Mouse (Mus musculus): Measurements from ENCODE around the gene Fev. TPM values are rescaled to one million over a fixed set of nuclear protein-coding genes. Genes with fewer than 3 reads are reported as not detected.

Fev gene
- polyA plus RNA-seq, 1 experiment from 2014 or later, result not detected

DNA sequence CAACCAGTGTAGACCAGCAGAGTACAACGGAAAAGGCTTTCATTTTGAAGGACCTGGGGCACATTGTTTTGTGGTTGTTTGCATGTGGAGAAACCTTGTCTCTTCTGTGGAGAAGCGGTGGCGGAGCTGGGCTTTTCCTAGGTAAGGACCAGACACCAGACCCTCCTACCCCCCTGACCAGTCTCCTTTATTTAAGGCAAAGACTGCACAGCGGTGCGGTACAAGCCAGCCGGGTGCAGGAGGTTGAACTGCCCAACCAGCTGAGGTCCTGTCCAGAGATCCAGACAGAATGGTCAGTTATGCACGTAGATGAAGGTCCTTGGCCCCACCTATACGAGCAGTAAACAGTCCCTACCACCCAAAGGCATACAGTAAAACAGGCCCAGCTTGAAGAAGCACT lies 2.4 kb downstream of the Fev start:
- ATAC-seq (ENCODE audit: low read depth) (no peak), DNase-seq (ENCODE audit: low spot score) (no peak)
- no peak overlapping the region for H3K4me2 ChIP-seq (ENCODE audit: low read depth, low read length)
- H3K4me1 ChIP-seq (ENCODE audit: control insufficient read depth, insufficient read depth, low read length), result peaks cover 6% of the 10 kb centered on the region
- peaks cover 94% of the 10 kb centered on the region for H3K27me3 ChIP-seq (replicated peaks; ENCODE audit: control insufficient read depth, insufficient read depth, low read length)
- H3K4me3 ChIP-seq (ENCODE audit: low read depth, low read length), result peak overlapping the region; percentile 35; the same call in 1 of the 2 replicates
- H3K36me3 ChIP-seq (ENCODE audit: control insufficient read depth, insufficient read depth, low read length), result no peaks in the 10 kb centered on the region
- no peaks in the 10 kb centered on the region for H3K9me3 ChIP-seq (ENCODE audit: control insufficient read depth, low read length)
- no peak overlapping the region for H3K27ac ChIP-seq (replicated peaks; ENCODE audit: low read depth, low read length)
- 2% methylated on average over 8 of the region's 8 CpGs for WGBS
- H3K9ac ChIP-seq (ENCODE audit: low read depth, low read length), result no peak overlapping the region

DNA sequence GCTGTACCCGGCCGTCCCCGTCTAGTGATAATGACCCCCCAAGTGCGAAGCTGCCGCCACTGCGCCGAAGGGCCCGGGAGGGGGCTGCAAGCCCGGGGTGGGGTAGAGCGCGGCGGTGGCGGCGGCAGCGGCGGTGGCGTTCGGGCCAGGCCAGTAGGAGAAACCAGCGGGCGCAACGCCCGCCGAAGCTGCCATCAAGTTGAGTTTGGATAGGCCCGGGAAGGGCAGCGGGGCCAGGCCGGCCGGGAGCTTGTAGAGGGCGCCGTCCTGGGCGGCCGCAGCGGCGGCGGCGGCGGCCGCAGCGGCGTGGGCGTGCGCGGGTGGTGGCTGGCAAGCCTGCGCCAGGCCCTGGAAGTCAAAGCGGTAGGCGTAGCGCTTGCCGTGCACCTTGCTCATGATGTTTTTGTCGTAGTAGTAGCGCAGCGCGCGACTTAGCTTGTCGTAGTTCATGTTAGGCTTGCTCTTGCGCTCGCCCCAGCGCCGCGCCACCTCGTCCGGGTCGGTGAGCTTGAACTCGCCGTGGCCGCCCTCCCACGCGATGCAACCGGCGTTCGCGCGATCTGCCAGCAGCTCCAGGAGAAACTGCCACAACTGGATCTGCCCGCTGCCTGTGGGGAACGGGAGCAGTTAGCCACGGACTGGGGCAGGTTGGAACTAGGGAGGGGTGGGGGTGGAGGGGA lies 3.0 kb downstream of the Fev start:
- no peaks in the 10 kb centered on the region for H3K36me3 ChIP-seq (ENCODE audit: control insufficient read depth, insufficient read depth, low read length)
- H3K9ac ChIP-seq (ENCODE audit: low read depth, low read length), result 0 out of 2 replicates have a peak overlapping the region, but pooled peaks have one; percentile 30
- ATAC-seq (ENCODE audit: low read depth), result no peak
- H3K27me3 ChIP-seq (replicated peaks; ENCODE audit: control insufficient read depth, insufficient read depth, low read length), result peaks cover 88% of the 10 kb centered on the region
- peak overlapping the region; percentile 53 for H3K4me2 ChIP-seq (ENCODE audit: low read depth, low read length)
- under 1% methylated on average over 50 of the region's 74 CpGs for WGBS
- peaks cover 6% of the 10 kb centered on the region for H3K4me1 ChIP-seq (ENCODE audit: control insufficient read depth, insufficient read depth, low read length)
- no peak overlapping the region for H3K27ac ChIP-seq (replicated peaks; ENCODE audit: low read depth, low read length)
- no peak for DNase-seq (ENCODE audit: low spot score)
- peak overlapping the region; percentile 35 for H3K4me3 ChIP-seq (ENCODE audit: low read depth, low read length)
- H3K9me3 ChIP-seq (ENCODE audit: control insufficient read depth, low read length), result no peaks in the 10 kb centered on the region

DNA sequence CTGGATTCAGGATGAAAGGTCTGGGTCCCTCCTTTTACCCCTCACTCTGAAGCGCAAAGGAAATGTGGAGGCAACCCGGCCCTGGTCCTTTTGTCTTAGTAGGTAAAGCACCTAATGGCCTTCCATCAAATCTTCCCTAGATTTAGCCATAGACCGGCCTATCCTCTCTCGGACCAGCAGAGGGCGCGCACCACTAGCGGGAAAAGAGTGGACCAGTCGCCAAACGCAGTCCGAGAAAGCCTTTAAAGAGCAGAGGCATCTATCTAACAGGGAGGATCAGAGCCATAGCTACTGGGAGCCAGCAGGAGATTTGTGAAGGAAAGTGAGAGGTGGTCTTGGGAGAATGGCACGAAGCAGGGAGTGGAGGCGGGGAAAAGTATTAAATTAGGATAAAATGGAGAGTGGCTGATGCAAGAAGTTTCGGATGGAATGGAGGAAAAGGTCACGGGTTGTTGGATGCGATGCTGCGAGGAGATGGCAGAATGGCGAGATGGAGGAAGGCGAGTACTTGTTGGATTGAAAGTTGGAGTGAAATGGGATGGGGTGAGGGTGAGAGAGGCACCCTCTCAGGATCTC lies 4.3 kb downstream of the Fev start:
- H3K9me3 ChIP-seq (ENCODE audit: control insufficient read depth, low read length), result no peaks in the 10 kb centered on the region
- H3K4me2 ChIP-seq (ENCODE audit: low read depth, low read length), result peak overlapping the region; percentile 24; the same call in 1 of the 2 replicates
- no peak overlapping the region for H3K4me3 ChIP-seq (ENCODE audit: low read depth, low read length)
- ATAC-seq (ENCODE audit: low read depth) (no peak), DNase-seq (ENCODE audit: low spot score) (peak; percentile 63)
- peaks cover 6% of the 10 kb centered on the region for H3K4me1 ChIP-seq (ENCODE audit: control insufficient read depth, insufficient read depth, low read length)
- H3K27me3 ChIP-seq (replicated peaks; ENCODE audit: control insufficient read depth, insufficient read depth, low read length), result peaks cover 75% of the 10 kb centered on the region
- 2% methylated on average over 18 of the region's 18 CpGs for WGBS
- no peak overlapping the region for H3K9ac ChIP-seq (ENCODE audit: low read depth, low read length)
- H3K36me3 ChIP-seq (ENCODE audit: control insufficient read depth, insufficient read depth, low read length), result no peaks in the 10 kb centered on the region
- no peak overlapping the region for H3K27ac ChIP-seq (replicated peaks; ENCODE audit: low read depth, low read length)

DNA sequence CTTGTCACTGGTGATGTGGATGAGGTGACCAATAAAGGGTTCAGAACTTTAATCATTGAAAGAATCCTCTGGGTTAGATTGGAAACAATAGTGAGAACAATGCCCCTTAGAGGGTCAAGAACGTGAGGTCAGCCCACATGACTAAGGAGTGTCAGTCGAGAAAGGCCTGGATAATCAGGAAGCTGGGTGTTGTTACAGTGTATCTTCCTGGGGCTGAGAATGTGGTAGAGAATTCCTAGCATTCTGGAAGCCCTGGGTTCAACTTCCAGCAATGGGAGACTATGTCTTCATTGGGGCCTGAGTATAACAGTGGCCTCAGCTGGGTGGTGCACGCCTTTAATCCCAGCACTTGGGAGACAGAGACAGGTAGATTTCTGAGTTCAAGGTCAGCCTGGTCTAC lies 8.0 kb downstream of the Fev start:
- no peak for ATAC-seq (ENCODE audit: low read depth)
- peaks cover 45% of the 10 kb centered on the region for H3K27me3 ChIP-seq (replicated peaks; ENCODE audit: control insufficient read depth, insufficient read depth, low read length)
- no peaks in the 10 kb centered on the region for H3K9me3 ChIP-seq (ENCODE audit: control insufficient read depth, low read length)
- H3K36me3 ChIP-seq (ENCODE audit: control insufficient read depth, insufficient read depth, low read length), result no peaks in the 10 kb centered on the region
- no peak overlapping the region for H3K4me3 ChIP-seq (ENCODE audit: low read depth, low read length)
- no peak overlapping the region for H3K4me2 ChIP-seq (ENCODE audit: low read depth, low read length)
- DNase-seq (ENCODE audit: low spot score), result no peak
- WGBS, result 53% methylated on average over 3 of the region's 3 CpGs
- peaks cover 3% of the 10 kb centered on the region for H3K4me1 ChIP-seq (ENCODE audit: control insufficient read depth, insufficient read depth, low read length)
- H3K27ac ChIP-seq (replicated peaks; ENCODE audit: low read depth, low read length), result no peak overlapping the region
- H3K9ac ChIP-seq (ENCODE audit: low read depth, low read length), result no peak overlapping the region

DNA sequence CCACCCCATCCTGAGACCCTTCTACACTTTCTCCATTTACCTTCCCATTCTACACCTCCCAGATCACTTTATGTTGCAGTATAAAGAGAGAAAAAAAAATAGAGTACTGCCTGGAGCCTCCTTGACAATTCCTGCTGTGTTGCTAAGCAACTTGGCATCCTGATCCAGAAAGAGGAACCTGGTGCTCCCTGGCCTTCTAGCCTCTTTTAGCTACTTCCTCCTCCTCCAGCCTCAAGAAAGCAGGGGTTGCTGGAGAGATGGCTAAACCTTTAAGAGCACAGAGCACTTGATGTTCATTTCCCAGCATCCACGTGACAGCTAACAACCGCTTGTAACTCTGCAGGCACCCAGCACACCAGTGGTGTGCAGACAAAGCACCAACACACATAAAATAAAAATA lies 13.0 kb downstream of the Fev start:
- H3K27ac ChIP-seq (replicated peaks; ENCODE audit: low read depth, low read length), result no peak overlapping the region
- H3K9ac ChIP-seq (ENCODE audit: low read depth, low read length), result no peak overlapping the region
- no peak overlapping the region for H3K4me2 ChIP-seq (ENCODE audit: low read depth, low read length)
- WGBS, result 57% methylated on average over 2 of the region's 2 CpGs
- no peaks in the 10 kb centered on the region for H3K4me1 ChIP-seq (ENCODE audit: control insufficient read depth, insufficient read depth, low read length)
- no peak overlapping the region for H3K4me3 ChIP-seq (ENCODE audit: low read depth, low read length)
- H3K36me3 ChIP-seq (ENCODE audit: control insufficient read depth, insufficient read depth, low read length), result no peaks in the 10 kb centered on the region
- no peaks in the 10 kb centered on the region for H3K9me3 ChIP-seq (ENCODE audit: control insufficient read depth, low read length)
- DNase-seq (ENCODE audit: low spot score), result no peak
- peaks cover 9% of the 10 kb centered on the region; the same call in 1 of the 2 replicates for H3K27me3 ChIP-seq (replicated peaks; ENCODE audit: control insufficient read depth, insufficient read depth, low read length)
- ATAC-seq (ENCODE audit: low read depth), result no peak

DNA sequence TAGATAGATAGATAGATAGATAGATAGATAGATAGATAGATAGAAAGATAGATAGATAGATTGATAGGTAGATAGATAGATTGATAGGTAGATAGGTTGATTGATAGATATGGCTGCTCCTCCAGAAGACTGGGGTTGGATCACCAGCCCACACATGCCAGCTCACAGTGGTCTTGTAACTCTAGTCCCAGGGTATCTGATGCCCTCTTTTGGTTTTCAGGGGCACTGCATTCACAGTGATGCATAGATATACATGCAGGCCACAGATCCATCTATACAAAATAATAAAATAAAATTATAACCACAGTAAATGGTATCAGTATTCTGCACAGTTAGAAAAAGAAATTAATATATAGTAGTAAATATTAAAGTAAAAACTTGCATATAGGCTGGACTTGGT lies 23.4 kb downstream of the Fev start:
- DNase-seq (ENCODE audit: low spot score), result no peak
- Histone ChIP-seq H3K4me1 (ENCODE audit: control insufficient read depth, insufficient read depth, low read length) (no peaks in the 10 kb centered on the region), H3K27ac (replicated peaks; ENCODE audit: low read depth, low read length) (no peak overlapping the region), H3K27me3 (replicated peaks; ENCODE audit: control insufficient read depth, insufficient read depth, low read length) (peaks cover 42% of the 10 kb centered on the region), H3K9me3 (ENCODE audit: control insufficient read depth, low read length) (no peaks in the 10 kb centered on the region), H3K4me2 (ENCODE audit: low read depth, low read length) (no peak overlapping the region), H3K9ac (ENCODE audit: low read depth, low read length) (no peak overlapping the region), H3K4me3 (ENCODE audit: low read depth, low read length) (no peak overlapping the region), H3K36me3 (ENCODE audit: control insufficient read depth, insufficient read depth, low read length) (no peaks in the 10 kb centered on the region)
- no peak for ATAC-seq (ENCODE audit: low read depth)

DNA sequence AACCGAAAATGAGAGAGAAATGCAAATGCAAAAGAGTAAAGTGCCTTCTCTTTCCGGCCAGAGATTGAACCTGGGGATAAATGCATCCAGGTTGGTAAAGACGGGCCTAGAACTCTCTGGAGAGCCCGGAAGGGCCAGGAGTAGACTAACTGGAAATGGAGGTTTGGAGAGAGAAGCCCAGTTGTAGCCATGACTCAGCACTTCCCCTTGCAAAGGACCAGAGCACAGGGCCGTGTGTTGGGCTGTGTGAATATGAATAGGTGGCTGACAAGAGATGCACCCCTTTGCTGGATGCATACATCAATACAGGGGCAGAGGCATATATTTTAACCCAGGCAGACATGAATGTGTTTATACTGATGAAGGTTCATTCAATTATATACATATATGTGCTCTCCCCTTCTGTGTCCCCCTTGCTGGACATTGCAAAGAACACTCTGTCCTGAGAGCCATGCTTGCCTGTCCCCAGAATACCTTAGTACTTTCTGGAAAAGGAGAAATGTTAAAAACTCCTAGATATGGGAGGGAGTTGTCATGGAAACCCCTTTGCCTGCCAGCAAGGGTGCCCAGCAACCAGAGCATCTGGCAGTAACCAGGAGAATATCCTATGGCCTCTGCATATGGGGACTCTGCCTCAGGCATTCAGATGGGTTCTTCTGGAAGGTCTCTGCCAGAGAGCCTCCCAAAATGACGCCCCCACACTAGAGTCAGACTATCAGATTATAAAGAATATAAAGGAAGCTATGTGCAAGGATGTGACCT lies 25.8 kb downstream of the Fev start:
- Histone ChIP-seq H3K4me1 (ENCODE audit: control insufficient read depth, insufficient read depth, low read length) (0 out of 2 replicates have a peak, but pooled peaks cover 5% of the 10 kb centered on the region), H3K9ac (ENCODE audit: low read depth, low read length) (no peak overlapping the region), H3K36me3 (ENCODE audit: control insufficient read depth, insufficient read depth, low read length) (no peaks in the 10 kb centered on the region), H3K4me3 (ENCODE audit: low read depth, low read length) (no peak overlapping the region), H3K27ac (replicated peaks; ENCODE audit: low read depth, low read length) (no peak overlapping the region), H3K27me3 (replicated peaks; ENCODE audit: control insufficient read depth, insufficient read depth, low read length) (peaks cover 63% of the 10 kb centered on the region), H3K9me3 (ENCODE audit: control insufficient read depth, low read length) (no peaks in the 10 kb centered on the region), H3K4me2 (ENCODE audit: low read depth, low read length) (no peak overlapping the region)
- ATAC-seq (ENCODE audit: low read depth), result no peak
- 31% methylated on average over 6 of the region's 6 CpGs for WGBS
- DNase-seq (ENCODE audit: low spot score), result no peak

DNA sequence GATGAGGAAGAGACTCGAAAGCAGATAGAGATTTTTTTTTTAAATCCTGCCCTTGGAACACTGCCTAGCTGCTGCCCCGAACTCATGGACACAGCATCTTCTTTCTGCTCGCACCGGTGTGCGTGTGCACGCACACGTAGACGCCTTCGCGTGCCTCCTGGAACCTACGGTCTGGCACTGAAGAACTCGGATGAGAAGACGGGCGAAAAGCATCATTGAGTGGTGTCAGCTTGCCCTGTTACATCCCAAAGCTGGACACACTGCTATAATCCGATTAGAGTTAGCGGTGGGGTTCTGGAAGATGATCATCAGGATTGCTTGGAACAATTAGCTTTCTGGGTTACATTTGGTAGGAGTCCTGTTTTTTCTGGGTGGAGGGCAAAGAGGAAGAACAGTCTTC lies 26.4 kb downstream of the Fev start:
- H3K27me3 ChIP-seq (replicated peaks; ENCODE audit: control insufficient read depth, insufficient read depth, low read length), result peaks cover 69% of the 10 kb centered on the region
- peak overlapping the region; percentile 53 for H3K4me2 ChIP-seq (ENCODE audit: low read depth, low read length)
- H3K36me3 ChIP-seq (ENCODE audit: control insufficient read depth, insufficient read depth, low read length), result no peaks in the 10 kb centered on the region
- DNase-seq (ENCODE audit: low spot score) (no peak), ATAC-seq (ENCODE audit: low read depth) (no peak)
- no peak overlapping the region for H3K9ac ChIP-seq (ENCODE audit: low read depth, low read length)
- no peaks in the 10 kb centered on the region for H3K9me3 ChIP-seq (ENCODE audit: control insufficient read depth, low read length)
- H3K4me1 ChIP-seq (ENCODE audit: control insufficient read depth, insufficient read depth, low read length), result 0 out of 2 replicates have a peak, but pooled peaks cover 8% of the 10 kb centered on the region
- WGBS, result 6% methylated on average over 16 of the region's 16 CpGs
- H3K27ac ChIP-seq (replicated peaks; ENCODE audit: low read depth, low read length), result no peak overlapping the region
- H3K4me3 ChIP-seq (ENCODE audit: low read depth, low read length), result peak overlapping the region; percentile 34

Measured in embryonic facial prominence, embryonic 14.5 days (tissue).